Mouse (Mus musculus): ENCODE data around the gene Gm10134. TPM values are rescaled to one million over a fixed set of nuclear protein-coding genes. Genes with fewer than 3 reads are reported as not detected.

Gene Gm10134
- total and polyA plus RNA-seq, 3 experiments, result not detected

DNA sequence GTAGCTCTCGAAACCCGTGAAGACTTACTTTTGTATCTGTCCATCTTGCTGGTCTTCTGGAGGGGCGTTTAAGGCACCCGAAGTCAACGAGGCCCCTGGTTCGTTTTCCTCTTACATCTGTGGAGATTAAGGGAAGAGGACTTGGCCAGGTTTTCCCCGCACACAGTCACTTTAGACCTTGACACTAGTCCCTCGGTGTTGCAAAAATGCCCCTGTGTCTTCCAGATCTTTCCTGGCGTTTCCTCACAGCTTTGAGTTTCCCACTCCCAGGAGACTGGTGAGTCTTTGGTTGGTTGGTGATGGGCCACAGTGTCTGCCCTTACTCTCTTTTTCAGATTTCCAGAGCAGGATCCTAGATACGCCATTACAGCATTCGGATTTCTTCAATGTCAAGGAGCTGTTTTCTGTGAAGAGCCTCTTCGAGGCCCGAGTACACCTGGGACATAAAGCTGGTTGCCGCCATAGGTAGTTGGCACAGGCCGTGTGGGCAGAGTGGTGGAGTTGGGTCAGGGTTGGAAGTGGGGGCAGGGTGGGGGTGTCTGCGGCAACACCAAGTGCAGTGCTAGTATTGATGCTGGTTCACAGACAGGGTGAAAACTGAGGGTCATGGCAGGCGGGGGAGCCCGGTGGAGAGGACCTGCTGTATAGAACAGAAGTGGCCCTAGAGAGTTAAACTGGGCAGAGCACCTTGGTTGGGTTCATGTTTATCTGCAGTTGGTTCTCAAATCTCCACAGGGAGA is 37.2 kb upstream of the Gm10134 start:
- peak overlapping the region; percentile 72 for H3K4me2 ChIP-seq (ENCODE audit: insufficient read depth, low read depth, poor library complexity, severe bottlenecking)
- peaks cover 31% of the 10 kb centered on the region for H3K27me3 ChIP-seq (replicated peaks)
- TF ChIP-seq ZC3H11A (IDR thresholded peaks at IDR 0.05; ENCODE audit: low read depth, low read length) (no peak), MAFK (IDR thresholded peaks at IDR 0.05; ENCODE audit: insufficient replicate concordance, low read length) (no peak), MAZ (IDR thresholded peaks at IDR 0.05; ENCODE audit: low read depth, low read length) (no peak), UBTF (IDR thresholded peaks at IDR 0.05; ENCODE audit: low read depth, low read length) (no peak), CTCF (conservative IDR thresholded peaks at IDR 0.05 in 1 of 2, IDR thresholded peaks at IDR 0.05 in 1 of 2; ENCODE audit: low read depth in 2 of 2, low read length in 2 of 2) (no peak), CHD1 (IDR thresholded peaks at IDR 0.05; ENCODE audit: low read depth, low read length) (no peak), RCOR1 (conservative IDR thresholded peaks at IDR 0.05; ENCODE audit: low read depth, low read length) (no peak), MYC (IDR thresholded peaks at IDR 0.05; ENCODE audit: low read depth, low read length) (no peak), TBP (conservative IDR thresholded peaks at IDR 0.05; ENCODE audit: low read depth, low read length) (no peak), HCFC1 (IDR thresholded peaks at IDR 0.05; ENCODE audit: low read depth, low read length) (no peak), MAX (IDR thresholded peaks at IDR 0.05; ENCODE audit: low read length) (no peak), USF1 (IDR thresholded peaks at IDR 0.05; ENCODE audit: low read depth, low read length) (no peak), MXI1 (IDR thresholded peaks at IDR 0.05; ENCODE audit: low read depth, low read length) (no peak), RAD21 (IDR thresholded peaks at IDR 0.05; ENCODE audit: low read depth, low read length) (no peak), SMC3 (IDR thresholded peaks at IDR 0.05; ENCODE audit: low read depth, low read length) (no peak)
- peaks cover 11 to 21% of the 10 kb centered on the region in 2 experiments for H3K4me1 ChIP-seq (ENCODE audit: control insufficient read depth in 1 of 2, insufficient read depth in 2 of 2)
- no peak for DNase-seq (ENCODE audit: extremely low read depth)
- no peak overlapping the region for H3K27ac ChIP-seq (ENCODE audit: insufficient read depth, low read depth)
- peaks cover 14% of the 10 kb centered on the region for H3K79me2 ChIP-seq (replicated peaks; ENCODE audit: control insufficient read depth, extremely low read depth, insufficient read depth, poor library complexity, severe bottlenecking)
- dilution Hi-C loops (cut with MboI; ENCODE audit: extremely low pct_ligation_motif_present, extremely low pct_unique_long_range_greater_than_20kb, low sequenced_read_pairs) (no loop called here), in situ Hi-C loops (cut with MboI; ENCODE audit: low pct_ligation_motif_present, low pct_unique_long_range_greater_than_20kb, low sequenced_read_pairs) (no loop called here)
- peak overlapping the region; percentile 61 to 85 (median 84) for H3K4me3 ChIP-seq (replicated peaks in 1 of 3; ENCODE audit: low read depth in 2 of 3, low read length in 2 of 3, poor library complexity in 1 of 3)
- peak overlapping the region; percentile 93 for H3K9ac ChIP-seq (ENCODE audit: insufficient read depth, low read depth)
- H3K36me3 ChIP-seq (replicated peaks in 1 of 2; ENCODE audit: control insufficient read depth in 1 of 2, insufficient read depth in 1 of 2, low read length in 1 of 2), result peaks cover 18 to 42% of the 10 kb centered on the region in 2 experiments
- H3K9me3 ChIP-seq (replicated peaks; ENCODE audit: low read length), result peaks cover 2% of the 10 kb centered on the region

DNA sequence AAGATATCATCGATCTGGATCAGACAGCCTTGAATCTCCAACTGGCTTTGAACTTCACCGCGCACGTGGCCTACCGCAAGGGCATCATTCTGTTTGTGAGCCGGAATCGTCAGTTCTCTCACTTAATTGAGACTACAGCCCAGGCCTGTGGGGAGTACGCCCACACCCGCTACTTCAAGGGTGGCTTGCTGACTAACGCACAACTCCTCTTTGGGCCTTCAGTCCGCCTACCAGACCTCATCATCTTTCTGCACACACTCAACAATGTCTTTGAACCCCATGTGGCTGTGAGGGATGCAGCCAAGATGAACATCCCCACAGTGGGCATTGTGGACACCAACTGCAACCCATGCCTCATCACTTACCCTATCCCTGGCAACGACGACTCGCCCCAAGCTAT is 36.4 kb upstream of the Gm10134 start:
- Histone ChIP-seq H3K4me1 (ENCODE audit: control insufficient read depth in 1 of 2, insufficient read depth in 2 of 2) (peaks cover 11 to 21% of the 10 kb centered on the region in 2 experiments), H3K27ac (ENCODE audit: insufficient read depth, low read depth) (no peak overlapping the region), H3K27me3 (replicated peaks) (peaks cover 26% of the 10 kb centered on the region), H3K36me3 (replicated peaks in 1 of 2; ENCODE audit: control insufficient read depth in 1 of 2, insufficient read depth in 1 of 2, low read length in 1 of 2) (peaks cover 18 to 42% of the 10 kb centered on the region in 2 experiments), H3K9ac (ENCODE audit: insufficient read depth, low read depth) (no peak overlapping the region), H3K4me2 (ENCODE audit: insufficient read depth, low read depth, poor library complexity, severe bottlenecking) (no peak overlapping the region), H3K9me3 (replicated peaks; ENCODE audit: low read length) (peaks cover 2% of the 10 kb centered on the region), H3K79me2 (replicated peaks; ENCODE audit: control insufficient read depth, extremely low read depth, insufficient read depth, poor library complexity, severe bottlenecking) (peaks cover 14% of the 10 kb centered on the region), H3K4me3 (replicated peaks in 1 of 3; ENCODE audit: low read depth in 2 of 3, low read length in 2 of 3, poor library complexity in 1 of 3) (no peak overlapping the region)
- no peak for TF ChIP-seq ZKSCAN1 (IDR thresholded peaks at IDR 0.05; ENCODE audit: borderline replicate concordance, low read depth, low read length)
- no peak for TF ChIP-seq EP300 (IDR thresholded peaks at IDR 0.05; ENCODE audit: low read length)
- TF ChIP-seq E2F4 (IDR thresholded peaks at IDR 0.05; ENCODE audit: insufficient replicate concordance, low read depth, low read length), result no peak
- no peak for TF ChIP-seq MYC (IDR thresholded peaks at IDR 0.05; ENCODE audit: low read depth, low read length)
- no peak for TF ChIP-seq JUN (IDR thresholded peaks at IDR 0.05; ENCODE audit: insufficient read depth, low read depth, low read length)
- no peak for TF ChIP-seq ZC3H11A (IDR thresholded peaks at IDR 0.05; ENCODE audit: low read depth, low read length)
- no peak for DNase-seq (ENCODE audit: extremely low read depth)
- dilution Hi-C loops (cut with MboI; ENCODE audit: extremely low pct_ligation_motif_present, extremely low pct_unique_long_range_greater_than_20kb, low sequenced_read_pairs) (no loop called here), in situ Hi-C loops (cut with MboI; ENCODE audit: low pct_ligation_motif_present, low pct_unique_long_range_greater_than_20kb, low sequenced_read_pairs) (no loop called here)
